Mouse (Mus musculus) midbrain, embryonic 12.5 days (tissue): ENCODE measurements around the gene Nup160. TPM values are rescaled to one million over a fixed set of nuclear protein-coding genes. Genes with fewer than 3 reads are reported as not detected.

Experiments
- ATAC-seq: fragments of 200-750 bp; cut with Nextera tagmentation; 2 replicates; pipeline ENCODE4 v1.8.0; 2017; ENCODE audit warnings: low read depth, moderate TSS enrichment, moderate library complexity; ENCODE audit not compliant: low FRiP score
- H3K27ac ChIP-seq: fragments of 300-500 bp; sonication (generic); replicated peaks from 2 replicates; pipeline ENCODE4 v1.5.1; 2016; ENCODE audit warnings: mild to moderate bottlenecking
- H3K27me3 ChIP-seq: fragments of 300-500 bp; sonication (generic); 2 replicates; pipeline ENCODE4 v1.6.1; 2016; ENCODE audit warnings: mild to moderate bottlenecking
- H3K36me3 ChIP-seq: fragments of 300-500 bp; sonication (generic); 2 replicates; pipeline ENCODE4 v1.6.1; 2016
- H3K4me1 ChIP-seq: fragments of 300-500 bp; sonication (generic); 2 replicates; pipeline ENCODE4 v1.6.1; 2016
- H3K4me2 ChIP-seq: fragments of 300-500 bp; sonication (generic); replicated peaks from 2 replicates; pipeline ENCODE4 v1.6.1; 2016; ENCODE audit warnings: mild to moderate bottlenecking, moderate library complexity
- H3K4me3 ChIP-seq: fragments of 300-500 bp; sonication (generic); 2 replicates; pipeline ENCODE4 v1.5.1; 2016; ENCODE audit warnings: mild to moderate bottlenecking
- H3K9ac ChIP-seq: fragments of 300-500 bp; sonication (generic); replicated peaks from 2 replicates; pipeline ENCODE4 v1.6.1; 2016; ENCODE audit warnings: mild to moderate bottlenecking, moderate library complexity
- H3K9me3 ChIP-seq: fragments of 300-500 bp; sonication (generic); 2 replicates; pipeline ENCODE4 v1.6.1; 2016; ENCODE audit warnings: mild to moderate bottlenecking
- WGBS: fragments of 180-500 bp; shearing (Covaris S2); methylation state at CpG from one replicate; pipeline ENCODE4 v1.1.7; 2016; 5-methylcytosine and 5-hydroxymethylcytosine counted together
- polyA plus RNA-seq: library from polyadenylated mRNA; unstranded; fragments of >200 nt; fragmentation: Nextera tagmentation; extraction: Ambion mirVana; gene quantifications from 2 replicates; pipeline ENCODE4 v1.2.1, GENCODE M21; 2016

Gene Nup160
- polyA plus RNA-seq, 1 experiment from 2014 or later = 47.8 TPM

DNA sequence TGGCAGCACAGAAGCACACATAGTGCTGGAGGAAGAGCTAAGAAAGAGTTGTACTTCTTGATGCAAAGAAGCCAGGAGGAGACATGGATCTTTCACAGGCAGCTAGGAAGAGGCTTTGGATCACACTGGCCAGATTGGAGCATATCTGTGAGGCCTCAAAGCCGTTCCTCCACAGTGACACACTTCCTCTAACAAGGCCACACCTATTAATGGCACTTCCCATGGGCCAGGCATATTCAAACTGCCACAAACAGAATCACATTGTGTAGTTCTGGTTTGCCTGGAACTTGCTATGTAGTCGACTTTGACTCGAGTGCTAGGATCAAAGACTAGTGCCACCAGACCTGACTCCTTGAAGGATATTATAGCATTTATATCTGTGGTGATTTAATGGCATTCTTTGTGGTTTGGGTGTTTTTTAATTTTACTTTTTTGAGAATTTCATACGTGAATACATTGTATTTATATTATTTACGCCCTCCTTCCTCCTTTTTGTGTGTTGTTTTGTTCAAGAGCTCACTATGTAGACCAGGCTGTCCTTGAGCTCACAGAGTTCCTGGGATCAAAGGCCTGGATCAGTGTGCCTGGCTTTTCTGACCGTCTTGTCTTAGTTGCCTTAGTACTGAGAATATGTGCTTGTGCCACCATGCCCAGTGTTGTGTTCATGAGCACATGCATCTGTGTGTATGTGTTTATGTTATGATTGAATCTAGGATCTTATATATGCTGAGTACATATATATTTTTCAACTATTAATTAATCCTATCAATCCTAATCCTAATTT lies 72.9 kb downstream of the Nup160 start:
- H3K36me3 ChIP-seq = peaks cover 61% of the 10 kb centered on the region
- H3K27ac ChIP-seq = no peak overlapping the region
- 76% methylated on average over 6 of the region's 6 CpGs for WGBS
- no peak overlapping the region for H3K4me3 ChIP-seq
- H3K9ac ChIP-seq = no peak overlapping the region
- ATAC-seq = no peak
- no peaks in the 10 kb centered on the region for H3K9me3 ChIP-seq
- no peak overlapping the region for H3K4me2 ChIP-seq
- no peaks in the 10 kb centered on the region for H3K27me3 ChIP-seq
- peaks cover 22% of the 10 kb centered on the region for H3K4me1 ChIP-seq

DNA sequence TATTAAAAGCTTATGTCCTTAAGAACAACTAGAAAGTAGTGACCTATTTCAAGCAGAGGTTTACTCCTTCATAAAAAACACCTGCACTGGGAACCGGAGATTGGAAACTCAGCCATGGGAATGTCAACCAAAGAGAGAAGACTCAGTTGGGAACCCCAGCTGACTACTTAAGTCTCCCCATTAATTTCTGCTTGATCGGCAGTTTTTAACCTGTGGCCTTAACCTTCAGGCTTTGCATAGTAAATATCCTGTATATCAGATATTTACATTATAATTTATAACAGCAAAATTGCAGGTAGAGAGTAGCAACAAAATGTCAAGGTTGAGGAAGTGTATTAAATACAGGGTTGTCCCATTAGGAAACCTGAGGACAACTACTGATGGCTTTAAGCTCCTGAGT lies 76.5 kb downstream of the Nup160 start:
- Histone ChIP-seq H3K4me2 (no peak overlapping the region), H3K36me3 (peaks cover 81% of the 10 kb centered on the region), H3K9me3 (no peaks in the 10 kb centered on the region), H3K9ac (no peak overlapping the region), H3K27ac (no peak overlapping the region), H3K4me1 (peaks cover 10% of the 10 kb centered on the region; the same call in 1 of the 2 replicates), H3K27me3 (no peaks in the 10 kb centered on the region), H3K4me3 (no peak overlapping the region)
- ATAC-seq = no peak
- WGBS = 87% methylated on average over 2 of the region's 2 CpGs

- Histone ChIP-seq H3K4me2 (no peak overlapping the region), H3K27ac (no peak overlapping the region), H3K4me1 (peaks cover 6% of the 10 kb centered on the region; the same call in 1 of the 2 replicates), H3K9ac (no peak overlapping the region), H3K36me3 (peaks cover 83% of the 10 kb centered on the region), H3K9me3 (no peaks in the 10 kb centered on the region), H3K27me3 (no peaks in the 10 kb centered on the region), H3K4me3 (no peak overlapping the region)
- 97% methylated on average over 3 of the region's 3 CpGs for WGBS
- ATAC-seq = no peak
These were observed 77.2 kb downstream of the Nup160 start for GRCm38 (mm10) chr2:90754188-90754587.

DNA sequence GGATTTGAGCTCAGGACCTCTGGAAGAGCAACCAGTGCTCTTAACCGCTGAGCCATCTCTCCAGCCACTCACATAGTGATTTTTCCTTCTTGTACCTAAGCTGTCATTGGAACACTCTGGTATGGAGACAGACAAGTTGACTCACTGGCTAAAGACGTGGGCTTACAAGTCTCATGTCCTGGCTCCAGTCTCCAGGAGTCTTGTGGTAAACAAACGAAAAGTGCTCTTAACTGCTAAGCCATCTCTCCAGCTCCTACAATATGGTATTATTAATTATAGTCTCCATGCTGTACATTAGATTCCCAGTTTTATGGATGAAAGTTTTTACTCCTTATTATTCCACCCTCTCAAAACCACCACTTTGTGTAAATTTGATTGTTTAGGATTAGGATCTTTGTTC lies 88.1 kb downstream of the Nup160 start:
- H3K4me1 ChIP-seq = no peaks in the 10 kb centered on the region
- H3K9ac ChIP-seq = no peak overlapping the region
- H3K27ac ChIP-seq = no peak overlapping the region
- peaks cover 92% of the 10 kb centered on the region for H3K36me3 ChIP-seq
- H3K27me3 ChIP-seq = no peaks in the 10 kb centered on the region
- no peak overlapping the region for H3K4me2 ChIP-seq
- no peak for ATAC-seq
- no peak overlapping the region for H3K4me3 ChIP-seq
- no peaks in the 10 kb centered on the region for H3K9me3 ChIP-seq
- 91% methylated on average over 3 of the region's 3 CpGs for WGBS

GRCm38 (mm10) chr2:90781323-90781722 lies 104.3 kb downstream of the Nup160 start:
- no peak overlapping the region for H3K27ac ChIP-seq
- peaks cover 18% of the 10 kb centered on the region for H3K27me3 ChIP-seq
- H3K9me3 ChIP-seq = no peaks in the 10 kb centered on the region
- no peak for ATAC-seq
- H3K9ac ChIP-seq = no peak overlapping the region
- WGBS = 44% methylated on average over 3 of the region's 3 CpGs
- H3K4me1 ChIP-seq = peaks cover 17% of the 10 kb centered on the region
- H3K36me3 ChIP-seq = peaks cover 47% of the 10 kb centered on the region
- H3K4me2 ChIP-seq = no peak overlapping the region
- H3K4me3 ChIP-seq = no peak overlapping the region

DNA sequence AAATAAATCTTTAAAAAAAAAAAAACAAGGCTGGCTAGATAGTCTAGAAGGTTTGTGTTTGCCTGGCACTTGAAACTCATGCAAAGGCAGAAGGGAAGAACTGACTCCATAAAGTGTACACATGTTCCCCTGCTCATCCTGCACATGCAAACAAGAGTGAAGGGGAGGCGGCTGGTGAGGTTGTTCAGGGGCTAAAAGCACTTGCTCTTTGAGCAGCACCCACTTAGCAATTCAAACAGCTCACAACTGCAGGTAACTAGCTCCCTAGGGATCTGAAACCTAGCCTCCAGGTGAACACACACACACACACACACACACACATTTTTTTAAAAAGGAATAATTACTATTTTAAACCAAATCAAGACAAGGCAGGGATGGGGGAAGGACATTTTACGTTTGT lies 104.9 kb downstream of the Nup160 start:
- 33% methylated on average over 2 of the region's 2 CpGs for WGBS

DNA sequence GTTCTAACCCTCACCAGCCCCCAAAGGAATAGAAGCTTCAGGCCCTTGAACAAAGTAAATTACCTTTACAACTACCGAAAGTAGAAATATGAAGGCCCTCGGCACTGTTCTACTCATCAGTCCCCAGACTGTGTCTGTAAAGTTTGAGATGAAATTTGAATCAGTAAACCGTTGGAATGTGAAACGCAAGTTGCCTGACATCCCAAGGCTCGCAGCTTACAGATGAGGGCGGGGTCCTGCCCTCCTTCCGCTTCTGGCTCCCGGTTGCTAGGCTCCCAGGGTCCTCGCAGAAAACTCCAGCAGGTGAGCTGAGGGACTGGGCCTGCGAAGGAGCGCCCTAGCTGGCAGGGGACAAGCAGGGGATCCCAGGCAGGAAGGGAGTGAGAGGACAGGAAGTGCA lies 105.4 kb downstream of the Nup160 start, which contains the start of gene Agbl2:
Gene Agbl2 (plus strand): TSS at position 270 of the 400 bp plus-strand sequence.
- H3K9ac ChIP-seq = peak within 1 kb of the TSS; percentile 54
- 5% methylated on average over 11 of the region's 11 CpGs for WGBS
- peaks cover 17% of the 10 kb centered on the region for H3K4me1 ChIP-seq
- no peak within 1 kb of the TSS for H3K27ac ChIP-seq
- H3K9me3 ChIP-seq = no peaks in the 10 kb centered on the region
- peaks cover 18% of the 10 kb centered on the region for H3K27me3 ChIP-seq
- H3K4me2 ChIP-seq = peak within 1 kb of the TSS; percentile 68
- peak within 1 kb of the TSS; percentile 33 for H3K4me3 ChIP-seq
- peak; percentile 78 for ATAC-seq
- H3K36me3 ChIP-seq = peaks cover 38% of the 10 kb centered on the region

More for the DNA sequence above, 104.9 kb downstream of the Nup160 start:
- Histone ChIP-seq H3K36me3 (peaks cover 42% of the 10 kb centered on the region), H3K4me2 (no peak overlapping the region), H3K27me3 (peaks cover 18% of the 10 kb centered on the region), H3K9ac (no peak overlapping the region), H3K4me1 (peaks cover 17% of the 10 kb centered on the region), H3K4me3 (no peak overlapping the region), H3K27ac (no peak overlapping the region), H3K9me3 (no peaks in the 10 kb centered on the region)
- ATAC-seq = no peak

DNA sequence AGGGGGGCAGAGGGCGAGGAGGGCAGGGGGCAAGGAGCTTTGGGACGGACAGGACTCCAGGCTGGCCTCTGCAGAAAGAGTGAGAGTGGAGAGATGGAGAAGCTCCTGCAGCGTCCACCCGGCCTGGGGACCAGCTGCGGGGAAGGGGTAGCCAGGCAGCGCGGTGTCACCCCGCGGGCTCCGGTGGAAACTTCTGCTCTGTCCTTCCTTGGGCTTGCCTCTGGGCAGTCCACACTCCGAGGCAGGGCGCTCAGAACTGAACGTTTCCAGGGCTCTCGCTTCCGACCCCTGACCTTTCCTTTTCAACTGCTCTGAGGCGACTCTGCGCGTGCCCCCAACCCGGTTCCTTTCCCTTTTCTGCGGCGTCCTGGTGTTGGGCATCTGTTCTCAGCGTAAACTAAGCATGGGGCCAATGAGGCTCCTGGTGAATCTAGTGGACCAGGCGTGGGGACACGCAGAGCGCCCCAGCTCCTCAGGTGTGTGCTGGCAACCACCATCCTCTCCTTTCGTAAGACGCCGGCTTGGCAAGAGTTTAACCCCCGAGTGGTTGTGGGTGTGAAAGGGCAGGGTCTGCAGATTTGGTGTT lies 106.0 kb downstream of the Nup160 start:
- peaks cover 17% of the 10 kb centered on the region for H3K4me1 ChIP-seq
- H3K36me3 ChIP-seq = peaks cover 32% of the 10 kb centered on the region
- peak overlapping the region; percentile 68 for H3K4me2 ChIP-seq
- H3K27me3 ChIP-seq = peaks cover 18% of the 10 kb centered on the region
- 3% methylated on average over 28 of the region's 29 CpGs for WGBS
- ATAC-seq = peak; percentile 61
- H3K27ac ChIP-seq = no peak overlapping the region
- H3K9me3 ChIP-seq = no peaks in the 10 kb centered on the region
- peak overlapping the region; percentile 33 for H3K4me3 ChIP-seq
- peak overlapping the region; percentile 54 for H3K9ac ChIP-seq

Other genes with a start within 250 kb of the Nup160 start
- 2.5 and 3.0 TPM in 2 replicates for gene Ptprj, start 96.6 kb upstream of the Nup160 start, polyA plus RNA-seq
- gene Fnbp4, start 68.2 kb downstream of the Nup160 start, polyA plus RNA-seq = 166 and 169 TPM in 2 replicates
- 0.25 and 0.41 TPM in 2 replicates for gene Agbl2, start 105.5 kb downstream of the Nup160 start, polyA plus RNA-seq
- gene Mtch2, start 169.9 kb downstream of the Nup160 start, polyA plus RNA-seq = 207 and 209 TPM in 2 replicates
- 29.2 and 32.9 TPM in 2 replicates for gene C1qtnf4, start 208.6 kb downstream of the Nup160 start, polyA plus RNA-seq
- 53.5 and 54.5 TPM in 2 replicates for gene Kbtbd4, start 227.5 kb downstream of the Nup160 start, polyA plus RNA-seq
- gene Ndufs3, start 227.6 kb downstream of the Nup160 start, polyA plus RNA-seq = 187 and 196 TPM in 2 replicates